Mouse (Mus musculus) forebrain, embryonic 16.5 days (tissue): ENCODE measurements around the gene Plekhg2. TPM values are rescaled to one million over a fixed set of nuclear protein-coding genes. Genes with fewer than 3 reads are reported as not detected.
A peak's percentile ranks its signal among the peaks of the same experiment; 100 is the strongest.
"Not testable (repeated sequence)": the region's sequence is repeated elsewhere in the genome, so short reads cannot be mapped to it uniquely, and the experiment has no call there.

Experiments
- ATAC-seq: fragments of 200-750 bp; cut with Nextera tagmentation; 2 replicates; pipeline ENCODE4 v1.8.0; 2017; ENCODE audit warnings: mild to moderate bottlenecking, moderate library complexity
- H3K27ac ChIP-seq: fragments of 300-500 bp; sonication (generic); 2 replicates; pipeline ENCODE4 v1.5.1; 2014; ENCODE audit warnings: low read length, control low read depth
- H3K27me3 ChIP-seq: fragments of 300-500 bp; sonication (generic); replicated peaks from 2 replicates; pipeline ENCODE4 v1.6.1; 2014; ENCODE audit warnings: low read length; ENCODE audit not compliant: control insufficient read depth, insufficient read depth
- H3K36me3 ChIP-seq: fragments of 300-500 bp; sonication (generic); 2 replicates; pipeline ENCODE4 v1.6.1; 2014; ENCODE audit not compliant: control insufficient read depth, insufficient read depth
- H3K4me1 ChIP-seq: fragments of 300-500 bp; sonication (generic); replicated peaks from 2 replicates; pipeline ENCODE4 v1.6.1; 2014; ENCODE audit warnings: low read length; ENCODE audit not compliant: control insufficient read depth, insufficient read depth
- H3K4me2 ChIP-seq: fragments of 300-500 bp; sonication (generic); 2 replicates; pipeline ENCODE4 v1.6.1; 2014; ENCODE audit warnings: mild to moderate bottlenecking, low read length, control low read depth
- H3K4me3 ChIP-seq: fragments of 300-500 bp; sonication (generic); replicated peaks from 2 replicates; pipeline ENCODE4 v1.5.1; 2014; ENCODE audit warnings: mild to moderate bottlenecking, low read length, control low read depth
- H3K9ac ChIP-seq: fragments of 300-500 bp; sonication (generic); replicated peaks from 2 replicates; pipeline ENCODE4 v1.6.1; 2014; ENCODE audit warnings: low read depth, low read length, control low read depth
- H3K9me3 ChIP-seq: fragments of 300-500 bp; sonication (generic); 2 replicates; pipeline ENCODE4 v1.6.1; 2016; ENCODE audit warnings: low read length; ENCODE audit not compliant: control insufficient read depth
- WGBS: fragments of 180-500 bp; shearing (Covaris S2); extraction: QIAGEN DNeasy Blood & Tissue Kit; methylation state at CpG from one replicate; pipeline ENCODE4 v1.1.7; 2014; 5-methylcytosine and 5-hydroxymethylcytosine counted together
- polyA plus RNA-seq: library from polyadenylated mRNA; unstranded; fragments of >200 nt; fragmentation: Nextera tagmentation; extraction: Ambion mirVana; gene quantifications from 2 replicates; pipeline ENCODE4 v1.2.1, GENCODE M21; 2015

The Plekhg2 gene
- polyA plus RNA-seq, 1 experiment from 2014 or later = 50.8 TPM

GRCm38 (mm10) chr7:28398000-28398399, 25.6 kb upstream of the Plekhg2 start:
- H3K27me3 ChIP-seq = no peaks in the 10 kb centered on the region
- H3K4me2 ChIP-seq = no peak overlapping the region
- WGBS = 60% methylated on average over 3 of the region's 3 CpGs
- H3K27ac ChIP-seq = no peak overlapping the region
- ATAC-seq = no peak
- H3K9me3 ChIP-seq = no peaks in the 10 kb centered on the region
- H3K4me1 ChIP-seq = peaks cover 9% of the 10 kb centered on the region
- no peak overlapping the region for H3K4me3 ChIP-seq
- peaks cover 35% of the 10 kb centered on the region for H3K36me3 ChIP-seq
- no peak overlapping the region for H3K9ac ChIP-seq

GRCm38 (mm10) chr7:28395425-28395824, 23.0 kb upstream of the Plekhg2 start:
- Histone ChIP-seq H3K4me3 (no peak overlapping the region), H3K36me3 (peaks cover 23% of the 10 kb centered on the region), H3K9ac (no peak overlapping the region), H3K27ac (no peak overlapping the region), H3K4me2 (no peak overlapping the region), H3K27me3 (no peaks in the 10 kb centered on the region), H3K9me3 (no peaks in the 10 kb centered on the region), H3K4me1 (peaks cover 17% of the 10 kb centered on the region)
- WGBS = 97% methylated on average over 4 of the region's 4 CpGs
- no peak for ATAC-seq

GRCm38 (mm10) chr7:28393272-28393951, 21.0 kb upstream of the Plekhg2 start:
- H3K27me3 ChIP-seq = no peaks in the 10 kb centered on the region
- peak overlapping the region; percentile 39 for H3K27ac ChIP-seq
- H3K4me1 ChIP-seq = peaks cover 17% of the 10 kb centered on the region
- H3K9me3 ChIP-seq = no peaks in the 10 kb centered on the region
- peaks cover 19% of the 10 kb centered on the region; the same call in 1 of the 2 replicates for H3K36me3 ChIP-seq
- peak overlapping the region; percentile 87 for H3K4me3 ChIP-seq
- WGBS = 7% methylated on average over 22 of the region's 22 CpGs
- H3K9ac ChIP-seq = peak overlapping the region; percentile 78
- no peak for ATAC-seq
- H3K4me2 ChIP-seq = peak overlapping the region; percentile 91

- peak; percentile 98 for ATAC-seq
- Histone ChIP-seq H3K27ac (peak within 1 kb of the TSS; percentile 42), H3K4me2 (peak within 1 kb of the TSS; percentile 91), H3K9ac (peak within 1 kb of the TSS; percentile 78), H3K9me3 (no peaks in the 10 kb centered on the region), H3K4me1 (peaks cover 17% of the 10 kb centered on the region), H3K27me3 (no peaks in the 10 kb centered on the region), H3K36me3 (peaks cover 18% of the 10 kb centered on the region), H3K4me3 (peak within 1 kb of the TSS; percentile 87)
- WGBS = under 1% methylated on average over 58 of the region's 58 CpGs
These were observed 20.3 kb upstream of the Plekhg2 start, which contains the start of the genes Med29 and Paf1 for GRCm38 (mm10) chr7:28392429-28393271. TSS of gene Med29 (minus strand) at chr7:28392708. TSS of gene Paf1 (plus strand) at chr7:28392951.

GRCm38 (mm10) chr7:28390331-28390730, 17.9 kb upstream of the Plekhg2 start:
- H3K4me1 ChIP-seq = peaks cover 17% of the 10 kb centered on the region
- no peak overlapping the region for H3K4me3 ChIP-seq
- no peaks in the 10 kb centered on the region for H3K9me3 ChIP-seq
- no peak overlapping the region for H3K4me2 ChIP-seq
- no peak overlapping the region for H3K27ac ChIP-seq
- ATAC-seq = no peak
- peaks cover 18% of the 10 kb centered on the region for H3K36me3 ChIP-seq
- H3K9ac ChIP-seq = no peak overlapping the region
- WGBS = 94% methylated on average over 3 of the region's 3 CpGs
- no peaks in the 10 kb centered on the region for H3K27me3 ChIP-seq

GRCm38 (mm10) chr7:28387384-28387783, 15.0 kb upstream of the Plekhg2 start:
- H3K4me3 ChIP-seq, ATAC-seq: not testable (repeated sequence)
- H3K36me3 ChIP-seq = peaks cover 18% of the 10 kb centered on the region

GRCm38 (mm10) chr7:28386877-28387276, 14.5 kb upstream of the Plekhg2 start:
- H3K27me3 ChIP-seq, H3K9me3 ChIP-seq, H3K4me2 ChIP-seq, H3K9ac ChIP-seq, ATAC-seq, H3K27ac ChIP-seq, H3K4me3 ChIP-seq: not testable (repeated sequence)
- 81% methylated on average over 6 of the region's 6 CpGs for WGBS
- Histone ChIP-seq H3K4me1 (peaks cover 16% of the 10 kb centered on the region), H3K36me3 (peaks cover 18% of the 10 kb centered on the region)

More at GRCm38 (mm10) chr7:28387384-28387783, 15.0 kb upstream of the Plekhg2 start:
- H3K27me3 ChIP-seq, H3K27ac ChIP-seq, H3K9me3 ChIP-seq, H3K9ac ChIP-seq, H3K4me2 ChIP-seq: not testable (repeated sequence)
- WGBS = 85% methylated on average over 7 of the region's 7 CpGs
- peaks cover 12% of the 10 kb centered on the region for H3K4me1 ChIP-seq

- H3K36me3 ChIP-seq = peaks cover 18% of the 10 kb centered on the region
- WGBS = 9% methylated on average over 4 of the region's 4 CpGs
These were observed 14.1 kb upstream of the Plekhg2 start for GRCm38 (mm10) chr7:28386462-28386861.

GRCm38 (mm10) chr7:28386007-28386406, 13.6 kb upstream of the Plekhg2 start:
- H3K36me3 ChIP-seq = peaks cover 18% of the 10 kb centered on the region
- no peaks in the 10 kb centered on the region for H3K27me3 ChIP-seq
- H3K4me2 ChIP-seq = no peak overlapping the region
- no peak overlapping the region for H3K4me3 ChIP-seq
- H3K9ac ChIP-seq = no peak overlapping the region
- 89% methylated on average over 7 of the region's 7 CpGs for WGBS
- H3K27ac ChIP-seq = no peak overlapping the region
- peaks cover 17% of the 10 kb centered on the region for H3K4me1 ChIP-seq
- 0 out of 2 replicates have a peak, but pooled peaks have one; percentile 19 for ATAC-seq
- H3K9me3 ChIP-seq = no peaks in the 10 kb centered on the region

More at GRCm38 (mm10) chr7:28386462-28386861, 14.1 kb upstream of the Plekhg2 start:
- ATAC-seq = peak; percentile 69
- Histone ChIP-seq H3K9ac (no peak overlapping the region), H3K4me3 (no peak overlapping the region), H3K4me2 (no peak overlapping the region), H3K27ac (no peak overlapping the region), H3K4me1 (peaks cover 16% of the 10 kb centered on the region), H3K27me3 (no peaks in the 10 kb centered on the region), H3K9me3 (no peaks in the 10 kb centered on the region)
